8 mouse cellular contexts compared by ENCODE assay signal in the genomic region with DNA sequence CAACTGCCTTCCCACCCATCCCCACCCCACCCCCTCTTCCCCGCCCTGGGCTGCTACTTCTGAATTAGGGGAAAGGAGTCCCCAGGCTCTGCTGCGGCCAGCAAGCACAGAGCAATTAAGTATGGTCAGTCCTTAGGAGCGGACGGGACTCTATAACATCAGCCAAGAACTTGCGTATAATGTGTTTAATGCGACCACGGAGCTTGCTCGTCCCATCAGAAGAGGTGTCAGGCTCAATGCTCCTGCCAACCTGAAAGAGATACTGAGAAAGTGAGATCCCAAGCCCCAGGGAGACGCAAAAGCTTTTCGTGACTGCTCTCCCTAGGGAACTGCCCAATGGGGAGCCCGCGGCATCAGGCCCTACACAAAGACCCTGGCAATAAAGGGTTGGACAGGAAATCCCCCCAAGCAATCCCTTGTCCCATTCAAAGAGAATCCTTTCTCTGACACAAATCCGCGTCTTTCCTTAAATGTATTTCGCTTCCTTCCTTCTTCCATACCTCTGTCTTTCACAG. TPM values are rescaled to one million over a fixed set of nuclear protein-coding genes. Genes with fewer than 3 reads are reported as not detected.
DNase-seq lines count a peak whose midpoint lies in the region; ATAC-seq lines count a peak whose summit lies in the region.

No protein-coding gene starts in this region.

- H3K27me3 ChIP-seq in kidney, embryonic 16.5 days (ENCODE audit: insufficient read depth, low read length): peaks cover 10% of the 10 kb centered on the region; the same call in 1 of the 2 replicates
- no peaks in the 10 kb centered on the region for H3K27me3 ChIP-seq in embryonic facial prominence, embryonic 12.5 days
- peaks cover 2% of the 10 kb centered on the region; the same call in 1 of the 2 replicates for H3K27me3 ChIP-seq in hindbrain, embryonic 14.5 days (ENCODE audit: control insufficient read depth, insufficient read depth, low read length)
- peaks cover 8% of the 10 kb centered on the region; the same call in 1 of the 2 replicates for H3K27me3 ChIP-seq in midbrain, embryonic 14.5 days (ENCODE audit: control insufficient read depth, insufficient read depth, low read length)

- H3K9ac ChIP-seq in kidney, embryonic 16.5 days (replicated peaks; ENCODE audit: low read length): peak overlapping the region; percentile 82
- H3K9ac ChIP-seq in embryonic facial prominence, embryonic 12.5 days: peak overlapping the region; percentile 83
- H3K9ac ChIP-seq in hindbrain, embryonic 14.5 days: peak overlapping the region; percentile 70
- peak overlapping the region; percentile 70 for H3K9ac ChIP-seq in midbrain, embryonic 14.5 days (replicated peaks; ENCODE audit: low read length)

- H3K27ac ChIP-seq in kidney, embryonic 16.5 days (ENCODE audit: low read length): peak overlapping the region; percentile 93
- peak overlapping the region; percentile 94 for H3K27ac ChIP-seq in embryonic facial prominence, embryonic 12.5 days
- H3K27ac ChIP-seq in hindbrain, embryonic 14.5 days: peak overlapping the region; percentile 86
- H3K27ac ChIP-seq in midbrain, embryonic 14.5 days (replicated peaks; ENCODE audit: low read depth, low read length): peak overlapping the region; percentile 75

- no peaks in the 10 kb centered on the region for H3K36me3 ChIP-seq in kidney, embryonic 16.5 days (ENCODE audit: insufficient read depth, low read length)
- no peaks in the 10 kb centered on the region for H3K36me3 ChIP-seq in embryonic facial prominence, embryonic 12.5 days
- H3K36me3 ChIP-seq in hindbrain, embryonic 14.5 days (replicated peaks; ENCODE audit: control insufficient read depth, insufficient read depth): no peaks in the 10 kb centered on the region
- no peaks in the 10 kb centered on the region for H3K36me3 ChIP-seq in midbrain, embryonic 14.5 days (ENCODE audit: control insufficient read depth, insufficient read depth, low read length)

- peaks cover 16% of the 10 kb centered on the region for H3K4me1 ChIP-seq in kidney, embryonic 16.5 days (ENCODE audit: insufficient read depth, low read length)
- H3K4me1 ChIP-seq in embryonic facial prominence, embryonic 12.5 days: peaks cover 14% of the 10 kb centered on the region
- peaks cover 5% of the 10 kb centered on the region; the same call in 1 of the 2 replicates for H3K4me1 ChIP-seq in hindbrain, embryonic 14.5 days (replicated peaks; ENCODE audit: control insufficient read depth, insufficient read depth, low read length)
- H3K4me1 ChIP-seq in midbrain, embryonic 14.5 days (ENCODE audit: control insufficient read depth, insufficient read depth, low read length): peaks cover 8% of the 10 kb centered on the region; the same call in 1 of the 2 replicates

- DNase-seq in kidney, adult 18-20 months: no peak
- DNase-seq in hindbrain, embryonic 14.5 days (ENCODE audit: low spot score): no peak
- DNase-seq in midbrain, embryonic 14.5 days: peak; percentile 62
- no peak for DNase-seq in gastrocnemius, postnatal 4 days (ENCODE audit: low spot score in 2 of 2)
- DNase-seq in cerebellum, adult 18-20 months: no peak
- DNase-seq in testis, postnatal 14 days (ENCODE audit: low spot score): no peak

- peak overlapping the region; percentile 71 for H3K4me3 ChIP-seq in kidney, embryonic 16.5 days (ENCODE audit: low read length)
- H3K4me3 ChIP-seq in embryonic facial prominence, embryonic 12.5 days: peak overlapping the region; percentile 70
- peak overlapping the region; percentile 69 for H3K4me3 ChIP-seq in hindbrain, embryonic 14.5 days (replicated peaks; ENCODE audit: low read length)
- peak overlapping the region; percentile 59 for H3K4me3 ChIP-seq in midbrain, embryonic 14.5 days (replicated peaks; ENCODE audit: low read depth, low read length)

- peak overlapping the region; percentile 88 for H3K4me2 ChIP-seq in kidney, embryonic 16.5 days (replicated peaks; ENCODE audit: low read depth, low read length)
- H3K4me2 ChIP-seq in embryonic facial prominence, embryonic 12.5 days (replicated peaks): peak overlapping the region; percentile 83
- peak overlapping the region; percentile 98 for H3K4me2 ChIP-seq in hindbrain, embryonic 14.5 days (replicated peaks)
- peak overlapping the region; percentile 98 for H3K4me2 ChIP-seq in midbrain, embryonic 14.5 days (ENCODE audit: low read length)

- H3K9me3 ChIP-seq in kidney, embryonic 16.5 days (ENCODE audit: low read length): no peaks in the 10 kb centered on the region
- H3K9me3 ChIP-seq in embryonic facial prominence, embryonic 12.5 days: no peaks in the 10 kb centered on the region
- H3K9me3 ChIP-seq in hindbrain, embryonic 14.5 days (ENCODE audit: control insufficient read depth, low read length): no peaks in the 10 kb centered on the region
- H3K9me3 ChIP-seq in midbrain, embryonic 14.5 days (ENCODE audit: control insufficient read depth, low read length): no peaks in the 10 kb centered on the region

- ATAC-seq in kidney, embryonic 16.5 days (ENCODE audit: low FRiP score, low TSS enrichment): no peak; the same call in 1 of the 2 replicates
- ATAC-seq in embryonic facial prominence, embryonic 12.5 days (ENCODE audit: insufficient number of reproducible peaks, insufficient read depth, low FRiP score, low TSS enrichment): no peak
- ATAC-seq in hindbrain, embryonic 14.5 days (ENCODE audit: low FRiP score): no peak
- ATAC-seq in midbrain, embryonic 14.5 days (ENCODE audit: low FRiP score, low TSS enrichment): no peak; the same call in 1 of the 2 replicates

- WGBS in kidney, embryonic 16.5 days: 2% methylated on average over 15 of the region's 15 CpGs
- WGBS in embryonic facial prominence, embryonic 12.5 days: 1% methylated on average over 15 of the region's 15 CpGs
- under 1% methylated on average over 15 of the region's 15 CpGs for WGBS in hindbrain, embryonic 14.5 days
- under 1% methylated on average over 15 of the region's 15 CpGs for WGBS in midbrain, embryonic 14.5 days

RNA-seq across cellular contexts. Expression of gene Vcan, which starts 0.4 kb away (rescaled TPM):
- polyA plus RNA-seq in kidney, embryonic 16.5 days (2015; fragmentation: Nextera tagmentation; extraction: Ambion mirVana): 61.9 and 75.2 TPM in 2 replicates
- 119 and 120 TPM in 2 replicates for polyA plus RNA-seq in embryonic facial prominence, embryonic 12.5 days (2016; fragmentation: Nextera tagmentation; extraction: Ambion mirVana)
- polyA plus RNA-seq in hindbrain, embryonic 14.5 days (2014; fragmentation: Nextera tagmentation; extraction: Ambion mirVana): 39.3 and 40.6 TPM in 2 replicates
- polyA plus RNA-seq in midbrain, embryonic 14.5 days (2014; fragmentation: Nextera tagmentation; extraction: Ambion mirVana): 38.2 and 38.5 TPM in 2 replicates
- 100 to 1,000 TPM; 184 to 219 TPM for total RNA-seq in gastrocnemius, postnatal 4 days (2021)
